Mouse (Mus musculus): ENCODE data around the gene Mrgprf.

Mrgprf gene

GRCm38 (mm10) chr7:145299562-145300320, 887 bp upstream of the Mrgprf start:
- in situ Hi-C loops (cut with MboI; ENCODE audit: unreplicated experiment in 2 of 2), result no loop called here

- in situ Hi-C loops (cut with MboI; ENCODE audit: unreplicated experiment in 2 of 2), result no loop called here
Observed at GRCm38 (mm10) chr7:145301008-145301340, 346 bp downstream of the Mrgprf start.

- in situ Hi-C loops (cut with MboI; ENCODE audit: unreplicated experiment in 2 of 2), result no loop called here
Observed at GRCm38 (mm10) chr7:145301341-145302005, 845 bp downstream of the Mrgprf start.

- in situ Hi-C loops (cut with MboI; ENCODE audit: unreplicated experiment in 2 of 2), result no loop called here
Observed at GRCm38 (mm10) chr7:145302488-145303285, 2.1 kb downstream of the Mrgprf start.

- in situ Hi-C loops (cut with MboI; ENCODE audit: unreplicated experiment in 2 of 2), result no loop called here
Observed at GRCm38 (mm10) chr7:145304153-145304552, 3.5 kb downstream of the Mrgprf start.

- in situ Hi-C loops (cut with MboI; ENCODE audit: unreplicated experiment in 2 of 2), result no loop called here
Observed at GRCm38 (mm10) chr7:145307636-145308035, 7.0 kb downstream of the Mrgprf start.

GRCm38 (mm10) chr7:145308061-145308675, 7.5 kb downstream of the Mrgprf start:
- in situ Hi-C loops (cut with MboI; ENCODE audit: unreplicated experiment in 2 of 2), result no loop called here

GRCm38 (mm10) chr7:145308866-145309265, 8.2 kb downstream of the Mrgprf start:
- in situ Hi-C loops (cut with MboI; ENCODE audit: unreplicated experiment in 2 of 2), result no loop called here

GRCm38 (mm10) chr7:145309877-145310276, 9.2 kb downstream of the Mrgprf start:
- in situ Hi-C loops (cut with MboI; ENCODE audit: unreplicated experiment in 2 of 2), result no loop called here

GRCm38 (mm10) chr7:145310526-145310925, 9.9 kb downstream of the Mrgprf start:
- in situ Hi-C loops (cut with MboI; ENCODE audit: unreplicated experiment in 2 of 2), result no loop called here

GRCm38 (mm10) chr7:145312137-145312536, 11.5 kb downstream of the Mrgprf start:
- in situ Hi-C loops (cut with MboI; ENCODE audit: unreplicated experiment in 2 of 2), result no loop called here

GRCm38 (mm10) chr7:145314785-145315411, 14.3 kb downstream of the Mrgprf start, which contains the start of gene Mrgprd:
Gene Mrgprd, plus strand, starts transcription at chr7:145314835.
- in situ Hi-C loops (cut with MboI; ENCODE audit: unreplicated experiment in 2 of 2), result no loop called here

- in situ Hi-C loops (cut with MboI; ENCODE audit: unreplicated experiment in 2 of 2), result no loop called here
Observed at GRCm38 (mm10) chr7:145317522-145317921, 16.9 kb downstream of the Mrgprf start.

- in situ Hi-C loops (cut with MboI; ENCODE audit: unreplicated experiment in 2 of 2), result no loop called here
Observed at GRCm38 (mm10) chr7:145319481-145319880, 18.9 kb downstream of the Mrgprf start.

GRCm38 (mm10) chr7:145323607-145324006, 23.0 kb downstream of the Mrgprf start:
- in situ Hi-C loops (cut with MboI; ENCODE audit: unreplicated experiment in 2 of 2), result no loop called here

- in situ Hi-C loops (cut with MboI; ENCODE audit: unreplicated experiment in 2 of 2), result no loop called here
Observed at GRCm38 (mm10) chr7:145325697-145326096, 25.1 kb downstream of the Mrgprf start.

GRCm38 (mm10) chr7:145329982-145330381, 29.4 kb downstream of the Mrgprf start:
- in situ Hi-C loops (cut with MboI; ENCODE audit: unreplicated experiment in 2 of 2), result no loop called here

- in situ Hi-C loops (cut with MboI; ENCODE audit: unreplicated experiment in 2 of 2), result no loop called here
Observed at GRCm38 (mm10) chr7:145330641-145331040, 30.0 kb downstream of the Mrgprf start.

GRCm38 (mm10) chr7:145332376-145333041, 31.9 kb downstream of the Mrgprf start:
- in situ Hi-C loops (cut with MboI; ENCODE audit: unreplicated experiment in 2 of 2), result no loop called here

GRCm38 (mm10) chr7:145333936-145334335, 33.3 kb downstream of the Mrgprf start:
- in situ Hi-C loops (cut with MboI; ENCODE audit: unreplicated experiment in 2 of 2), result no loop called here
